Mouse (Mus musculus) stomach, postnatal 0 days (tissue): ENCODE measurements around the gene Synm. TPM values are rescaled to one million over a fixed set of nuclear protein-coding genes. Genes with fewer than 3 reads are reported as not detected.
A peak's percentile ranks its signal among the peaks of the same experiment; 100 is the strongest.

Experiments
- ATAC-seq: fragments of 200-750 bp; cut with Nextera tagmentation; 2 replicates; pipeline ENCODE4 v1.8.0; 2017; ENCODE audit not compliant: low FRiP score, low TSS enrichment
- DNase-seq: peaks from one replicate; pipeline ENCODE4 v3.0.0-alpha.2; 2016; ENCODE audit warnings: low spot score
- H3K27ac ChIP-seq: fragments of 300-500 bp; sonication (generic); replicated peaks from 2 replicates; pipeline ENCODE4 v1.5.1; 2014; ENCODE audit warnings: mild to moderate bottlenecking, control low read depth
- H3K27me3 ChIP-seq: fragments of 300-500 bp; sonication (generic); 2 replicates; pipeline ENCODE4 v1.6.1; 2014; ENCODE audit warnings: low read length; ENCODE audit not compliant: control insufficient read depth, insufficient read depth
- H3K36me3 ChIP-seq: fragments of 300-500 bp; sonication (generic); 2 replicates; pipeline ENCODE4 v1.6.1; 2014; ENCODE audit warnings: low read length, mixed read lengths; ENCODE audit not compliant: control insufficient read depth, insufficient read depth
- H3K4me1 ChIP-seq: fragments of 300-500 bp; sonication (generic); replicated peaks from 2 replicates; pipeline ENCODE4 v1.6.1; 2014; ENCODE audit warnings: antibody characterized with exemption; ENCODE audit not compliant: control insufficient read depth, insufficient read depth
- H3K4me2 ChIP-seq: fragments of 300-500 bp; sonication (generic); replicated peaks from 2 replicates; pipeline ENCODE4 v1.6.1; 2014; ENCODE audit warnings: low read depth, mild to moderate bottlenecking, control low read depth, moderate library complexity
- H3K4me3 ChIP-seq: fragments of 300-500 bp; sonication (generic); 2 replicates; pipeline ENCODE4 v1.5.1; 2014; ENCODE audit warnings: low read depth, low read length, control low read depth
- H3K9ac ChIP-seq: fragments of 300-500 bp; sonication (generic); 2 replicates; pipeline ENCODE4 v1.6.1; 2014; ENCODE audit warnings: mild to moderate bottlenecking, low read length, control low read depth, mixed read lengths
- H3K9me3 ChIP-seq: fragments of 300-500 bp; sonication (generic); 2 replicates; pipeline ENCODE4 v1.6.1; 2016; ENCODE audit warnings: low read length; ENCODE audit not compliant: control insufficient read depth
- CTCF ChIP-seq: IDR thresholded peaks from 2 replicates; pipeline ENCODE4 v1.5.1; 2016; ENCODE audit warnings: antibody characterized with exemption, low read depth, mild to moderate bottlenecking, moderate library complexity
- EP300 ChIP-seq: optimal IDR thresholded peaks from 2 replicates; pipeline ENCODE3; 2016; ENCODE audit warnings: antibody characterized with exemption
- WGBS: fragments of 180-500 bp; shearing (Covaris S2); extraction: QIAGEN DNeasy Blood & Tissue Kit; methylation state at CpG from one replicate; pipeline ENCODE4 v1.1.7; 2014; 5-methylcytosine and 5-hydroxymethylcytosine counted together
- polyA plus RNA-seq: library from polyadenylated mRNA; unstranded; fragments of >200 nt; fragmentation: Nextera tagmentation; extraction: Ambion mirVana; gene quantifications from 2 replicates; pipeline ENCODE4 v1.2.1, GENCODE M21; 2015

The Synm gene
- polyA plus RNA-seq, 1 experiment from 2014 or later = 17.1 TPM

DNA sequence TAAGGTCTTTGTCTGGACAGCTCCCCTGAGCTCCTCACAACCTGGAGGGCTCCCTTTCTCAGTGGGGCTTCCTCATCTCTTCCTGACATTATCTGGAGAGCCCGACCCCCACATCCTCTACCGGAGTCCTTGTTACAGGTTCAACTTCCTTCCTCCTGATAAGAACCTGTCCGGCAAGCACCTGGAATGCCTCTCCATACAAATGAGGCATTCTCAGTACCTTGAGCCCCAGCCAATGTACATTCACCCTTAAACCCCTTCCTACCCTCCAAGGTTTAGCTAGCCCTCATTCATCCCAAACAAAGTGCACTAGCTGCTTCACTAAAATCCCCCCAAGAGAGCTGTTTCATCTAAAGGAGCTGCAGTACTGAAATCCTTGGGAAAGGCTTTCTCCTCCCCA is 16.1 kb upstream of the Synm start:
- no peak for DNase-seq

DNA sequence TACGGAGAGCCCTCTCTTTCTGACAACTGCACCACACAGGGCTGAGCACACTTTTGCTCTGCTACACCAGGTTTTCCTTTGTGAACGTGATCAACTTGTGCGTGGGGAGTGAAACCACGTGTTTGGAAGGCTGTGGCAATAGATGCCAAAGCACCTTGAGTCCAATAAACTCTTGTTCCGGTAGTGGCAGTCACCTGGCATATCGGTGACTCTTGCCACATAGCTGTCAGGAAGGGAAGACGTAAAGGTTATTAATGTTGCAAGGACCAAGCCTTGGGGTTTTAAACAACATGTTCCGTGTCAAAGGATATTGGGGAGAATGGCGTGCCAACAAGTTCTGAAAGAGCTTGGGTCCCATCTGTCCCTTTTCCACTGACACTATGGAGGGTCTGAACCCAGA is 12.7 kb upstream of the Synm start:
- no peak for TF ChIP-seq CTCF
- TF ChIP-seq EP300 = no peak
- no peak for ATAC-seq
- DNase-seq = no peak
- no peaks in the 10 kb centered on the region for H3K4me1 ChIP-seq
- 83% methylated on average over 9 of the region's 9 CpGs for WGBS
- no peaks in the 10 kb centered on the region for H3K9me3 ChIP-seq
- H3K27me3 ChIP-seq = no peaks in the 10 kb centered on the region
- H3K4me3 ChIP-seq = no peak overlapping the region
- no peaks in the 10 kb centered on the region for H3K36me3 ChIP-seq
- H3K27ac ChIP-seq = no peak overlapping the region
- no peak overlapping the region for H3K9ac ChIP-seq
- H3K4me2 ChIP-seq = no peak overlapping the region

More for the DNA sequence above, 16.1 kb upstream of the Synm start:
- Histone ChIP-seq H3K4me2 (no peak overlapping the region), H3K9ac (no peak overlapping the region), H3K27ac (no peak overlapping the region), H3K27me3 (no peaks in the 10 kb centered on the region), H3K4me3 (no peak overlapping the region), H3K4me1 (no peaks in the 10 kb centered on the region), H3K36me3 (no peaks in the 10 kb centered on the region), H3K9me3 (no peaks in the 10 kb centered on the region)
- WGBS = 46% methylated on average over 3 of the region's 3 CpGs
- TF ChIP-seq CTCF (no peak), EP300 (no peak)
- ATAC-seq = peak; percentile 18; the same call in 1 of the 2 replicates

DNA sequence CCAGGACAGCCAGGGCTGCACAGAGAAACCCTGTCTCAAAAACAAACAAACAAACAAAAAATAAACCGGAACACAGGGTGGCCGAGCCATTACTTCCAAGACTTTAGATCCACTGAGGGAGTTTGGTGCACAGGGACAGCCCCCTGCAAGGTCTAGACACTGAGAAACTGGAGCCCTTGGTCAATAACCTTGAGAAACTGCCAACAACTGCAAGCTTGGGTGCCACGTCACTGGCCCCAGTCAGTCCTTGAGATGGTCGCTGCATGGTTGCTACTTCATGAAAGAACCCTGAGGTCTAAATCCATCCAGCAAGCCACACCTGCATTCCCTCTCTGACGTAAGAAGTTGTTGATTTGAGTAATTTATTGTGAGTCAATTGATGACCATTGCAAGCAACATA is 9.9 kb upstream of the Synm start:
- Histone ChIP-seq H3K4me3 (no peak overlapping the region), H3K27ac (no peak overlapping the region), H3K4me1 (no peaks in the 10 kb centered on the region), H3K27me3 (no peaks in the 10 kb centered on the region), H3K9me3 (no peaks in the 10 kb centered on the region), H3K36me3 (no peaks in the 10 kb centered on the region), H3K9ac (no peak overlapping the region), H3K4me2 (no peak overlapping the region)
- no peak for ATAC-seq
- 91% methylated on average over 5 of the region's 5 CpGs for WGBS
- DNase-seq = no peak
- no peak for TF ChIP-seq CTCF
- TF ChIP-seq EP300 = no peak

DNA sequence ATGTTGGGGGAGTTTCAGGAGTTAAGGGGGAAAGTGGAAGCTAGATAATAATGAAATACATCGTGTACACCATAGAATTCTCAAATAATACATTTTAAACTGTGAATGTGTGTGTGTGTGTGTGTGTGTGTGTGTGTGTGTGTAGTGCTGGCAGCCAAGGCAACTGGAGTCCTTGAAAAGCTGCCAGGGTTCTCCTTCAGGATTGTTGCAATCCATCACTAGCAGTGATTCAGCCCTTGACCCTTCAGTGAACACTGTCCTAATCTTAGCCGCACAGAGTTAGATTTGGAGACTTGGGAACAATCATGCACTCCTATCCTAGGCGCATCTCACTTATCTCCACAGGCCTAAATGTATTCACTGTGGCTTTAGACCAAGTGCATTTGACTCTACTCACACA is 8.6 kb upstream of the Synm start:
- DNase-seq = no peak
- WGBS = 47% methylated on average over 3 of the region's 3 CpGs

DNA sequence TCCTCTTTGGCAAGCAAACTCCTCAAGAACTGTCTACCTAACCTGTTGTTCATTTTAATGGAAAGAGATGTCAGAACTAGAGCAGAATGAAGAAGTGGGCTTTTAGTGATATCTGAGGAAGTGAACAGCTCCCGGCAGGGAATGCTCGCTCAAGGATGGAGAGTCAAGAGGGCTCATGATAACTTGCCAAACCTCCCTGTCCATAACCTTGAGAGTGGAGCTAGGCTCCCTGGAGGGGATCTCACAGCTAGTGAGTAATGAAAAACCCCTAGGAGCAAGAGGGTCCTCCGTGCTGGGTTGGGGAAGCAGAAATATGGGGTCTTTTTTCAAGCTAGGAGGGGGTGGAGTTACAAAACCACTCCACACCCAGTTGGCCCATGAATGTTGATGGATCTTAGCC is 4.1 kb upstream of the Synm start:
- Histone ChIP-seq H3K27me3 (no peaks in the 10 kb centered on the region), H3K9me3 (no peaks in the 10 kb centered on the region), H3K4me2 (no peak overlapping the region), H3K27ac (no peak overlapping the region), H3K4me3 (no peak overlapping the region), H3K4me1 (no peaks in the 10 kb centered on the region), H3K9ac (no peak overlapping the region), H3K36me3 (no peaks in the 10 kb centered on the region)
- 61% methylated on average over 3 of the region's 3 CpGs for WGBS
- TF ChIP-seq EP300 (no peak), CTCF (no peak)
- no peak for DNase-seq
- no peak for ATAC-seq

More for the DNA sequence above, 8.6 kb upstream of the Synm start:
- ATAC-seq = no peak; the same call in 1 of the 2 replicates
- Histone ChIP-seq H3K36me3 (no peaks in the 10 kb centered on the region), H3K4me1 (no peaks in the 10 kb centered on the region), H3K9ac (no peak overlapping the region), H3K4me3 (no peak overlapping the region), H3K4me2 (no peak overlapping the region), H3K27ac (no peak overlapping the region), H3K9me3 (no peaks in the 10 kb centered on the region), H3K27me3 (no peaks in the 10 kb centered on the region)
- no peak for TF ChIP-seq CTCF
- TF ChIP-seq EP300 = no peak

DNA sequence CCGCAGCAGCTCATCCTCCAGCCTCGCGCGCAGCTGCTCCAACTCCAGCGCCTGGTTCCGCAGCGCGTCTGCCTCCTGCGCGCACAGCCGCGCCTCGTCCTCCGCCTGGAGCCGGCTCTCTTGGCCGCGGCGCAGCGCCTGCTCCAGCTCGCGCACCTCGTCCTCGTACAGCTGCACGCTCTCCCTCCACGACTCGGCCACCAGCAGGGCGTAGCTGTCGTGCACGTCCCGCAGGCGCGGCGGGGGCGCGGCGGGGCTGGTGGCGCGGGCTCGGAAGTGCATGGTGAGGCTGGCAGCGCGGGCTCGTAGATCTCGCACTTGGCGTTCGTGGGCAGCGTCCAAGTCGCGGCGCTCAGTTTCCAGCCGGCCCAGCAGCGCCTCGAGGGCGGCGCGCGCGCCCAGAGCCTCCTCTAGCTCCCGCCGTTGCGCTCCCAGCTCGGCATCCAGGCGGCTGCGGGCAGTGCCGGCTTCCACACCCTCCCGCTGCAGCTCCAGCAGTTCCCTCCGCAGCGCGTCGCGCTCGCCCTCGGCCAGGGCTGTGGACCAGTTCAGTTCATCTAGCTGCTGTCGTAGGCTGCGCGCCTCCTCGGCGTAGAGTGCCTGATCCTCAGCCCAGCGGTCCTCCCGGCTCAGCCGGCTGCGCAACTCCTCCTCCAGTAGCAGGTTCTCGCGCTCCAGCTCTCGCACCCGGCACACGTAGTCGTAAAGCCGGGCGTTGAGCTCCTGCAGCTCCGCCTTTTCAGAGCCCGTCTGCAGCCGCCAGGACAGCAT is 499 bp downstream of the Synm start:
- under 1% methylated on average over 91 of the region's 92 CpGs for WGBS
- peak overlapping the region; percentile 98 for H3K4me2 ChIP-seq
- no peaks in the 10 kb centered on the region for H3K9me3 ChIP-seq
- ATAC-seq (peak; percentile 77), DNase-seq (no peak)
- H3K27me3 ChIP-seq = no peaks in the 10 kb centered on the region
- TF ChIP-seq EP300 (no peak), CTCF (no peak)
- H3K4me1 ChIP-seq = no peaks in the 10 kb centered on the region
- H3K27ac ChIP-seq = peak overlapping the region; percentile 82
- H3K4me3 ChIP-seq = peak overlapping the region; percentile 63
- no peaks in the 10 kb centered on the region for H3K36me3 ChIP-seq
- H3K9ac ChIP-seq = peak overlapping the region; percentile 74
